Mouse (Mus musculus): ENCODE measurements around the gene Ppp1r14d.

Gene Ppp1r14d

GRCm38 (mm10) chr2:119171574-119171973 is 58.1 kb downstream of the Ppp1r14d start:
- DNase-seq = no peak

GRCm38 (mm10) chr2:119170282-119170681 is 59.4 kb downstream of the Ppp1r14d start:
- DNase-seq = no peak
